Mouse (Mus musculus): Measurements from ENCODE around the gene Pa2g4.
"Not testable (repeated sequence)": the region's sequence is repeated elsewhere in the genome, so short reads cannot be mapped to it uniquely, and the experiment has no call there.

Pa2g4 gene

GRCm38 (mm10) chr10:128579731-128580130 is 13.9 kb upstream of the Pa2g4 start:
- CTCF ChIA-PET, result interaction anchor here (0.8 kb wide), 1 partner anchor 15 kb away, joined by 3 read pairs; no protein-coding TSS in a partner anchor

GRCm38 (mm10) chr10:128579298-128579697 is 13.5 kb upstream of the Pa2g4 start:
- CTCF ChIA-PET, result interaction anchor here (0.8 kb wide), 1 partner anchor 15 kb away, joined by 3 read pairs; no protein-coding TSS in a partner anchor

- CTCF ChIA-PET, result no interaction called here
Observed at GRCm38 (mm10) chr10:128578330-128578729, 12.5 kb upstream of the Pa2g4 start.

GRCm38 (mm10) chr10:128575063-128575462 is 9.3 kb upstream of the Pa2g4 start:
- CTCF ChIA-PET, result no interaction called here

- CTCF ChIA-PET, result no interaction called here
Observed at GRCm38 (mm10) chr10:128565206-128565787, 490 bp downstream of the Pa2g4 start.

- CTCF ChIA-PET, result interaction anchor here (0.6 kb wide), 1 partner anchor 50 kb away, joined by 3 read pairs; no protein-coding TSS in a partner anchor
Observed at GRCm38 (mm10) chr10:128563544-128563943, 2.2 kb downstream of the Pa2g4 start.

- CTCF ChIA-PET, result no interaction called here
Observed at GRCm38 (mm10) chr10:128556963-128557362, 8.8 kb downstream of the Pa2g4 start.

GRCm38 (mm10) chr10:128556286-128556685 is 9.5 kb downstream of the Pa2g4 start:
- CTCF ChIA-PET, result no interaction called here

- CTCF ChIA-PET, result not testable (repeated sequence)
Observed at GRCm38 (mm10) chr10:128555567-128555966, 10.2 kb downstream of the Pa2g4 start.

GRCm38 (mm10) chr10:128550144-128550823 is 15.5 kb downstream of the Pa2g4 start:
- CTCF ChIA-PET, result not testable (repeated sequence)

GRCm38 (mm10) chr10:128549682-128550057 is 16.1 kb downstream of the Pa2g4 start:
- CTCF ChIA-PET, result not testable (repeated sequence)

GRCm38 (mm10) chr10:128548947-128549681 is 16.7 kb downstream of the Pa2g4 start, which contains the start of gene Rpl41:
TSS of gene Rpl41 (minus strand) at chr10:128549305.
- CTCF ChIA-PET, result no interaction called here

GRCm38 (mm10) chr10:128548051-128548791 is 17.6 kb downstream of the Pa2g4 start:
- CTCF ChIA-PET, result not testable (repeated sequence)

- CTCF ChIA-PET, result interaction anchor here (1.1 to 1.4 kb wide), 2 partner anchors 116 to 172 kb away, joined by 4 to 6 read pairs; no protein-coding TSS in a partner anchor
Observed at GRCm38 (mm10) chr10:128547361-128548032, 18.3 kb downstream of the Pa2g4 start, which contains the start of gene Zc3h10. TSS of gene Zc3h10 (minus strand) at chr10:128547774.

- CTCF ChIA-PET, result interaction anchor here (0.8 to 1.4 kb wide), 4 partner anchors 22 to 171 kb away, joined by 3 to 6 read pairs (median 4); no protein-coding TSS in a partner anchor
Observed at GRCm38 (mm10) chr10:128546787-128547186, 19.0 kb downstream of the Pa2g4 start.

- CTCF ChIA-PET, result interaction anchor here (0.6 to 1.4 kb wide), 5 partner anchors 22 to 171 kb away, joined by 3 to 7 read pairs (median 4); no protein-coding TSS in a partner anchor
Observed at GRCm38 (mm10) chr10:128546361-128546760, 19.4 kb downstream of the Pa2g4 start.

GRCm38 (mm10) chr10:128545570-128545898 is 20.3 kb downstream of the Pa2g4 start:
- CTCF ChIA-PET, result no interaction called here

- CTCF ChIA-PET, result no interaction called here
Observed at GRCm38 (mm10) chr10:128544674-128545569, 20.9 kb downstream of the Pa2g4 start.

GRCm38 (mm10) chr10:128544151-128544657 is 21.6 kb downstream of the Pa2g4 start:
- CTCF ChIA-PET, result no interaction called here

- CTCF ChIA-PET, result no interaction called here
Observed at GRCm38 (mm10) chr10:128543100-128543499, 22.7 kb downstream of the Pa2g4 start.
